Mouse (Mus musculus) thymus, postnatal 14 days (tissue): ENCODE measurements around the gene Lrrc34.
A peak's percentile ranks its signal among the peaks of the same experiment; 100 is the strongest.

Experiments used
- DNase-seq: peaks from one replicate; pipeline ENCODE4 v3.0.0; 2021

Lrrc34 gene

DNA sequence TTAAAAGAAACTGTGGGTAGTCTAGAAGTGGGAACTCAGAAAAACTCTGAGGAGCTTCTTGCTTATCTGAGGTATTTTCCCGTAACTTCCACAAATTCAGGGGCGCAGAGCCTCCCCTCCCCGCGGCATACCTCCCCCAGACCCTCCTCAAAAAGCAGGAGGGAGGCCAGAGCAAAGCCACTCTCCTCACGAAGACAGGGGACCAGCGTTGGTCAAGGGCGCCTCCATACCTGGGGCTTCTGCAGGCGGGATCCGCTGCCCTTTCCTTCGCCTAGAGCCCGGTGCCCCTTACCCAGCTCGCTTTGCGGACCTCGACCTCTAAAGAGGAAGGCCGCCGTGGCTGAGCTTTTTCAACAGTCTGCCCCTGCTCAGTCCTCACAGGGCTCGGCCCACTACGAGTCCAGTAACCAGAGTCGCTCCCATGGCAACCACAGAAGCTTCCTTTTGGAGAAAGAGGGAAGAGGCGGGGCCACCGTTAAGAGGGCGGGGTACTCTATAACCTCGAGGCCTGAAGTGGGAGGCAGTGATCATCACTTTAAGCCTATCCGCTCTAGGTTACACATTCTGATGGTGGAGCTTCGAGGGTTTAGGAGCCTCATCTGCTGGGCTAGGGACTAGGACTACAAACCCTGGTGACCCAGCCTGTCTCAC, at the start of gene Lrrc34:
Lrrc34 (minus strand) TSS at position 430 of the 651 bp plus-strand sequence.
- peak; percentile 5 for DNase-seq

DNA sequence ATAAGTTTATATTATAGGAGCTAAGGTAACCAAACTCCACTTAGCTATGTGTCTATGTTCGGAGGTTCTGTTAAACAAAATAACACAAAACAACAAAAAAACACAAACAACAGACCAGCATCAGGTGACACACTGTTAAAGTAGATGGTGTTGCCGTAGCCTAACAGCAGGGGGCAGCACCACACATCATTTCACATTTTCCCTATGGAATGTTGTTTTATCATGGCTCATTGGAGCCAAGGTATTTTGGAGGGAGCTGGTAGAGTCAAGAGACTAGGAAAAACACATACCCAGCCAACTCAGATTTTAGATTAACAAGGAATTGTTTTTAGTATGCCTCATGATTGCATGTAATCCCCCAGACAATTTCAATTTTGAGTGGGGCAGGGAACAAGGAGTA, 48.7 kb upstream of the Lrrc34 start:
- DNase-seq: peak; percentile 5

DNA sequence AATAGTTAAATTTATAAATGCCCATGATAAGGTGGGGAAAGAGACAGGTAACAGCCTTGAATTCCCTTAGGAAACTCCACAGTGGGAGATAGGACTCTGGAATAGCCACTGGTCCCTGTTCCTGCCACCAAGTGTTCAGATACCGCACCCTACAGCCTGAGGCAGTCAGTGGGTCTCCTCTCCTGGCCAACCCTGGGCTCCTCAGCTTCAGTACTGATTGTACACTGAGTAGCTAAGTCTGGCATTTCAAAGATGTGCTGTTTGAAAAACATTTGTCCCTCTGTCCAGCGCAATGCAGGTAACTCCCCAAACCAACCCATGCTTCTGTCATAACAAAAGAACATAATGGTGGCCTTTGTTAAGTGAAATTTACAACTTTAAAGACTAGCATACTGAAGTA, 48.0 kb upstream of the Lrrc34 start:
- DNase-seq: no peak

DNA sequence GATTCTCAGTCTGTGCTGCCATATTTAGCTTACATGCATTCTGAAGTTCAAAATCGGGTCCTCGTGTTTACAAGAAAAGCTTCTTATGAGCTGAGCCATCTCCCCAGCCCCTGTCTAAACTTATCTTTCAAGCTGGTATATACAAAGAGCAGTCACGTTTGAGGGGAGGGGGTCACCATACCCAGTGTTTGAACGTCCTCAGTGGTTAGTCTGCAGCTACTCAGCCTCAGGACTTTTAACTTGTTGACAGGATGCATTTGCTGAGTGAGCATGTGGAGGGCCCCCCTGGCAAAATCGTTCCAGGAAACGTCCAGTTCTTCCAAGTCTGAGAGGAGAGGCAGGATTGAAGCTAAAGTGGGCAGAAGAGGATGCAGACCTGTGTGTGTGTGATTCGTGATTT, 43.3 kb upstream of the Lrrc34 start:
- DNase-seq: no peak

DNA sequence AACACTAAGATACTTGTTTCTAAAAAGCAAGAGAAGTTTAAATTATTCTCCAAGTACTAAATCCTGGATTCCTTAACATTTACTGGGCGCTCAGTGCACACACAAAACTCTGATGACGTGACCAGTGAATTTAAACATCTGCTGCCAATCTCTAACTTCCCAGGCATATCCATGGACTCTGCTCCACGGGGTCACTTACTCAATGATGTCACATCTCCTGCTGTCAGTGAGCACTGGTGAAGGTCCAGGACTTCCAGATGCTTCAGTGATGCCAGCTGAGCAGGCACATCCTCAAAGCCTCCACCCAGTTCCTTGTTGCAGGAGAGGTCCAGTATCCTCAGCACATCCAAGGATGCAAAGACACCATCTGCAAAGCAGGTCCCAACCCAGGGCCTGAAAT, 39.5 kb upstream of the Lrrc34 start:
- no peak for DNase-seq

DNA sequence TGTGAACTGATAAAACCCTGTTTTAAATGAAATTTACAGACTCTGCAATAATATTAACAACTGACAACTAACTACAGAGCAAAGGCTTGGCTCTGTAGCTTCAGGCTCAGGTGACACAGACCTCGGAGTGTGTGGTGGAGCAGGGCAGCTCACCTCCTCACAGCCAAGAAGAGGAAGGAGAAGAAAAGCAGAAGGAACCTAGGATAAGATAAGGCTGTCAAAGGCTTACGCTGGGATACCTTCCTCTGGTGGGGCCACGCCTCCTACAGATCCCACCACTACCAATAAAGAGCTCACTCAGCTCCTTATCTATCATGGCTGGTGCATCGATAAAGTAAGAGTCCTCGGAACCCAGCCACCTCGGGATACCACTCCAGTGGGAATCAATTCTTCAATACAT, 35.5 kb upstream of the Lrrc34 start:
- DNase-seq: no peak

DNA sequence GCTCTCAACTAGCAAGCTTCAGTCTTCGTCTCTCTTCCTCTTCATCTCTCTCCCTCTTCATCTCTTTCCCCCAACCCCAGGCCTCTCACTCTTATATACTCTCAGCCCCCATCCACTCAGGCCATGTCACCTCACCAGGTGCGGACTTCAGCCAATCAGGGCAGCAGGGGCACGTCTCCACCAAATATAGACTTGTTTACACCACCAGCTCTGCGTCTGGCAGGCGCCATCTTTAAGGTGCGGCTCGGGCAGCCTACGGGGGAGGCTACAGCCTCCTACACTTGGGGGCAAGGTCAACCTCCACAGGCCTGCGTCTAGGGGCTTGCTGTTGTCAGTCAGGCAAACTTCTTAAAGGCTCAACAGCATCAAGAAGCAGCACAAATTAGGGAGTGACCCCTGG, 10.8 kb upstream of the Lrrc34 start:
- DNase-seq: no peak

DNA sequence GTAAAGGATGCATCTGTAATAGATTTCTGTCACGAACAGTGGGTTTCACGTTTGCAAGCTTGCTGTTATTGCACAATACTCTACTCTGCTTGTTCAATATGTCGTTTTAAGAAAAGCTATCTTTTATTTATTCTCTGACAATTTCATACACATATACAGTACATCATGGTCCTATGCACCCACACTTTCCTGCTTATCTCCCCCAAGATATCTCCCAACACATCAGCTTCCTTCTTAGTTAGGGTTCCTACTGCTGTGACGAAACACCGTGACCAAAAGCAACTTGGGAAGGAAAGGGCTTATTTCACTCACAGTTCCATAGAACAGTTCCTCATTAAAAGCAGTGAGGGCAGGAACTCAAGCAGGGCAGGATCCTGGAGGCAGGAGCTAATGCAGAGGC, 8.3 kb upstream of the Lrrc34 start:
- DNase-seq: no peak

DNA sequence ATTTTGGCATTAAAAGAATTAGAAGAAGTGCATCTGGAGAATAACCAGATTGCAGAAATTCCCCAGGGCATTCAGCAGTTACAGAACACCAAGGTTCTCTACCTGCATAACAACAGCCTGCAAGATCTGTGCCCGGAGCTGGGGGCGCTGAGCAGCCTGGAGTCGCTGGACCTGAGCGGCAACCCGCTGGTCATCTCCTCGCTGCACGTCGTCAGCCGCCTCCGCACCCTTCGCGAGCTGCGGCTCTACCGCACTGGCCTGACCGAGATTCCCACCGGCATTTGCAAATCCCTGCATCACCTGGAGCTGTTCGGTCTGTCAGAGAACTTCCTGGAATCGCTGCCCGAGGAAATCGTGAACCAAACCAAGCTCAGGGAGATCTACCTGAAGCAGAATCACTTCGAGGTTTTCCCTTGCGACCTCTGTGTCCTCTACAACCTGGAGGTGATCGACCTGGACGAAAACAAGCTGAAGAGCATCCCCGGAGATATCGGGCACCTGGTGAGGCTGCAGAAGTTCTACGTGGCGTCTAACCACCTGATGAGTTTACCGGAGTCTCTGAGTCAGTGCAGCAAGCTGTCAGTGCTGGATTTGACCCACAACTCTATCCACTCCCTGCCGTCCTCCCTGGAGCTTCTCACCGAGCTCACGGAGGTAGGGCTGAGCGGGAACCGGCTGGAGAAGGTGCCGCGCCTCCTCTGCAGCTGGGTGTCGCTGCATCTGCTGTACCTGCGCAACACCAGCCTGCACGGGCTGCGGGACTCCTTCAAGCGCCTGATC, 2.6 kb upstream of the Lrrc34 start:
- DNase-seq: peak; percentile 9

DNA sequence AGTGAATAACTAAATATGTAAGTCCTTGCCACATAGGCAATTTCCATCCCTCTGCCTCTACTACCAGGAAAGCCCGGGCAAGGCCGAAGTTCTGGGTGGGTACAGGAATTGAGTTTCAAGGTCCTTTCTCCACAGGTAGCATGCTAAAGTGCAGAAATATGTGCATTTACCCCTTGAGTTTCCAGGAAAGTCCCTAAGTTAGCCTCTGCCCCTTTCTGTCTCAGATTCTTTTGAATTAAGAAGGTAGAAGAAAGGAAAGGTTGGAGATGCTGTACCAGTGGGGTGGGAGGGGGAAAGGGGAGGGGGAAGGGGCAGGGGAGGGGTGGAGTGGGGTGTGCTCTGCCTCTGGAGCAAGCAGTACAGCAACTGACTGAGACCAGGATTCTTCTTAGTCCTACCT, 797 bp upstream of the Lrrc34 start:
- no peak for DNase-seq

DNA sequence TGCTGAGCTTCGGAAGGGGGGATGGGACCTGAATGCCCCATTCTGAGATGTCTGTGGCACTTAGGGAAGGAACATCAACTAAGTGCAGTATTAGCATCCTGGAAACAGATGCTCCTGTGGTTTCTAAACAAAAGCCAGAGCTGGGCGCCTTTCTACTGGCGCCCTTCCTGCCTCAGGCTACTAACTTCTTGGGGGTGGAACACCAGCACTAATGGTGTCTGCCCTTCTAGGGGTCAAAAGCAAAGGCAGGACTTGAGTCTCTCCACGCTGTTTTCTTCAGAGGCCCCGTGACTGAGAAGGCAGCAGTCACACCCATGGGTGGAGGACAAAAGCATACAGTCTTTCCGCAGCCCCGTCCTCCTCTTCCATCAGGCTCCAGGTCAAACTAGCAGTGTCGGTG, 908 bp downstream of the Lrrc34 start:
- DNase-seq: no peak

DNA sequence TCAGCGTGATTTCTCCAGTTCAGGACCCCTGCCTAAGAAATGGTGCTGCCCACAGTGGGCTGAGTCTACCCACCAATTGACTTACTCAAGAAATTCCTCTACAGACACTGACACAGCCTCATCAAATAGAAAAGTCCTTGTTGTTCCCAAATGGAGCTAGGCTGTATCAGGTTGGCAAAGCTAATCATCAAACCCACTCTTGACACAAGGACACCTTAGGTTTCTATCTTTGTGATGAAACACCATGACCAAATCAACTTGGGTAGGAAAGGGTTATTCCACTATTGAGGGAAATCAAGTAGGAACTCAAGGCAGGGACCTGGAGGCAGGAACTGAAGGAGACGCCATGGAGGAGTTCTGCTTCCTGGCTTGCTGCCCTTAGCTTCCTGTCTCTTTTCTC, 3.5 kb downstream of the Lrrc34 start, which contains the start of gene Lrriq4:
Lrriq4 (plus strand) TSS at position 301 of the 400 bp plus-strand sequence.
- DNase-seq: no peak

DNA sequence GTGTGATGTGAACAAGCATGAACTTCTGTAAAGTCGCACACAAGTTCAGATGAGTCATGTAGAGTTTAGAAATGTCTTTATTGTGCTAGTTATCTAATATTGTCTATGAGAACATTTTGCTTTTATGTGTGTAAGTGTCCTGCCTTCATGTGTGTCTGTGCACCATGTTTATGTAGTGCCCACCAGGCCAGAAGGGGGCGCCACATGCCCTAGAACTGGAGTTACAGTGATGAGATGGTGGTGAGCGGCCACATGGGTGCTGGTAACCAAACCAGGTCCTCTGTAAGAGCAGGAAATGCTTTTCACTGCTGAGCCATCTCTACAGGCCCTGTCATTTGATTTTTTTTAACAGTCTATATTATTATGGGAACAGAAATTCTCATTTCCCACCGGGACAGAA, 12.0 kb downstream of the Lrrc34 start:
- peak; percentile 10 for DNase-seq

DNA sequence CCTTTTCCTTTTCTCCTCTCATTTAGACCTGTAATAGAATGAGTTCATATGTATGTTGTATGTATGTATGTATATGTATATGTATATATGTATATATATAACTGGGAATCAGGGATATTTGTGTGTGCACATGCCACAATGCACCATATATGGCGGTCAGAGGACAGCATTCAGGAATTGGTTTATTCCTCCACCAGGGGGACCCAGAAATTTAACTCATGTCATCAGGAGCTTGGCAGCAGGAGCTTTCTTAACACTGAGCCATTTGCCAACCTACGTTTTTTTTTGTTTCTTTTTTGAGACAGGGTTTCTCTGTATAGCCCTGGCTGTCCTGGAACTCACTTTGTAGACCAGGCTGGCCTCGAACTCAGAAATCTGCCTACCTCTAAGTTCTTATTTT, 14.0 kb downstream of the Lrrc34 start:
- no peak for DNase-seq

DNA sequence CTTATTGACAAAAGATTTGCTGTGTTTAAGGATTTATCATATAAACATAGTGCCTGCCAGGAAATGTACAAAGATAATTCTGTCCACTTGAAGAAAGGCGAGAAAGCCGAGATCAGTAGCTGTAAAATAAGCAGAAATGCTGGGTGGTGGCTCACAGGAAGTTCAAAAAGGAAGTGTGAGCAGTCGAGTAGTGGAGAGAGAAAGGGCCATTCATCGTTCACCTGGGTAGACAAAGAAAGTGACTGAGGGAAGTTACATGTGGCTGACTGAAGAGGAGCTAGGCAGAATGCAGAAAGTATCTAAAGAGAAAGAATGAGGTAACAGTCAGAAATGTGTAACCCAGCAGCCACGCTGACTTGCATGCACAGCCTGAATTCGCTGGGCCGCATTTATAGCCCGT, 27.5 kb downstream of the Lrrc34 start:
- no peak for DNase-seq

DNA sequence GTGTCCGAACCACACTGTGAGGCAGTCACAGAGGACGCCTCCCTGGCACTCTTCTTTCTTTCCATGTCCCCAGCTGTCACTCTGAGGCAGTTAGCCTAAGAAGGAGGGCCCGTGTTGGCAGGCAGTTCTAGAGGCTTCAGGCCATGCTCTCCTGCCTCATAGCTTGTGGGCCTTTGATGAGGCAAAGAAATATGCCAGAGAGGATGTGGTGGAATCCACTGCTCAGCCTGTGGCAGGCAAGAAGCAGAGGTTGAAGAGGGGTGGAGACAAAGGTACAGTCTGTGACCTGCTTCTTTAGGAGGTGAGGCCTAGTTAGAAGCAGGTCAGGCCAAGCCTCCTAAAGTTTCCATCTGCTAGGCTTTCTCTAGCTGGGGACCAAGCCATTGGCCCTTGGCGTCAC, 36.7 kb downstream of the Lrrc34 start:
- peak; percentile 45 for DNase-seq

DNA sequence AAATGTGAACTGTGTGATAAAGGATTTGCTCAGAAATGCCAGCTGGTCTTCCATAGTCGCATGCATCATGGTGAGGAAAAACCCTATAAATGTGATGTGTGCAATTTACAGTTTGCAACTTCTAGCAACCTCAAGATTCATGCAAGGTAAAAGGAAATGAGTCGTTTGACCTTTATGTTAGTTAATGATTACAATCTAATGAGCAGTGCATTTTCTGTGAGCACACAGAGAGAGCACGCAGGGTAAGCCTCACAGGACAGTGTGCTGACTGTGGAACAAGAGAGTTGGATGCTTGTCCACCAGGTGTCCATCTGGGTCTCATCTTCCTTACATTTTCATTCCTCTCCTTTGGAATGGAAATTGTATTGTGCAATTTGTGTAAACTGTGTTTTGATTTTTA, 38.7 kb downstream of the Lrrc34 start:
- DNase-seq: no peak

DNA sequence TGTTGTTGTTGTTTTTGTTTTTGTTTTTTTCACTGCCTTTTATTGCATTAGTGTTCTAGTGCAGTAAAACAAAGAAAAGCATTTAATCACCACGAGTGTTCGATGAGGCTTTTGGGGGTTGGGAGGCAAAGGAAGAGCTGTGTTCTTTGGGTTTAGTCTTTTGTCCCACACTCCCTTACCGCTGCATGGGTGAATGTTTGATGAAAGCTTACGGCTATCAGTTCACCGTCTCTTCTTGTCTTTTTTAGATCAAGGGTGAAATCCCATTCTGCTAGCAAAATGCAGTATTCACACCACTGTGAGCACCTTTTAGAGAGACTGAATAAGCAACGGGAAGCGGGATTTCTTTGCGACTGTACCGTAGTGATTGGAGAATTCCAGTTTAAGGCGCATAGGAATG, 44.4 kb downstream of the Lrrc34 start:
- no peak for DNase-seq

DNA sequence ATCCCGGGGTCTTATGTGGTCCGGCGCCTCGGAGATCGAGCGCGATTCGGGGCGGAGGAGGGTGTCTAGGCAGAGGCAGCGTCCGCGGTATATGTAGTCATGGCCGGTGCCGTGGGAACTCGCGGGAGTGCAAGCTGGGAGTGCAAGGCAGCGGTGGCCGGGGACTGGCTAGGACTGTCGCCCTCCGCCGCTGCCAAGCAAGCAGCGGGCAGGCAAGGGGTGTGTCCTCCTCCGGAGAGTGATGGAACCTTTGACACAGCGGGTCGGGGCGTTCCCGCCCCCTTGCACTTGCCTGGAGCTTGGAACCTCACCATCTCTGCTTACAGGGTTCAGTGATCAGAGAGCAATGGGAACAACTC, 45.0 kb downstream of the Lrrc34 start:
- DNase-seq: peak; percentile 78

DNA sequence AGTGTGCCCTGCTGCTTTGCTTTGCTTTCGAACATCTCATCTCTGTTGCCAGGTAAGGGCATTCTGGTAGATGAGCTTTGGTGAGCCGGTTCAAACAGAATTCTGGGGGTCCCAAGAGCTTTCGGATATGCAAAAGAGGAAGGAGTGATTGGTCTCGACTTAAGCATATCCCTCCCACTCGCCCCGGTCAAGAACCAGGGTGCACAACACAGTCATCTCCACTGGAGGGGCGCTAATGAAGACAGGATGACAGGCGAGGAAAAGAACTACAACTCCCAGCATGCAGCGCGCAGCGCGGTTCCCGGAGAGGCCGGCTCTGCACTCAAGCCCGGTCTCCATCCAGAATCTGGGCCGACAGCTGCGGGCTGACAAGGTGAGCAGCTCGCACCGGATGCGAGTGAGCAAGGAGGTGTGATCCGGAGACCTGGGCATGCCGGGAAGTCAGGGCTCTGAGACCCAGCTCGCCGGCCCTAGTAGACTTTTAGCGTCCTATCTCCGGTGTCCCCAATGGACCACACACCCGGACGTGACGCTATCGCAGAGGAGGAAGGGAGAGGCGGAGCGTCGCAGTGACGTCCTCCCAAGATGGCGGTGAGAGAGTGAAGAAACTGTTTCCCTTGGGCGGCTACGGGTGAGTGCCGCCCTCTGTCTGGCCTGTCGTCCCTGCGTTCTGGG, 45.5 kb downstream of the Lrrc34 start, which contains the start of gene Mynn:
Mynn (plus strand) TSS at position 1 of the 675 bp plus-strand sequence.
- peak; percentile 97 for DNase-seq

DNA sequence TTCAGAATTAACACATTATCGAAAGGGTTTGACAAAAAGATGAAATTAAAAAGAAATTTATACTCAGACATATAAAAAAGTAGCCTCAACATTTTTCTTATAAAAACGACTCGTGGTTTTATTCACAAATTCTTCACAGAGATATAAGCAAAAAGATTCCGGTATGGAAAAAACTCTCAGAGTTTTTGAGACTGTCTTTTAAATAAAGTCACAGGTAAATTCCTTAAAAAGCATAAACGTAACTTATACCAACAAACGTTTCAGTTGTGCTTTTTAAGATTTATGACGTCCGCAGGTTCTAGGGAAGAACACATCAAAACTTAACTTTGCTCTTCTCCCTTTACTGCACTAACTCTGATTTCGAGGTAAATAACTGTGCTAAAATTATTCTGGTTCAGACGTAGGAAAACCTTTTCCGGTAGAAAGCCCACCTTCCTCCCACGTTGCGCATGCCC, 46.0 kb downstream of the Lrrc34 start:
- no peak for DNase-seq

DNA sequence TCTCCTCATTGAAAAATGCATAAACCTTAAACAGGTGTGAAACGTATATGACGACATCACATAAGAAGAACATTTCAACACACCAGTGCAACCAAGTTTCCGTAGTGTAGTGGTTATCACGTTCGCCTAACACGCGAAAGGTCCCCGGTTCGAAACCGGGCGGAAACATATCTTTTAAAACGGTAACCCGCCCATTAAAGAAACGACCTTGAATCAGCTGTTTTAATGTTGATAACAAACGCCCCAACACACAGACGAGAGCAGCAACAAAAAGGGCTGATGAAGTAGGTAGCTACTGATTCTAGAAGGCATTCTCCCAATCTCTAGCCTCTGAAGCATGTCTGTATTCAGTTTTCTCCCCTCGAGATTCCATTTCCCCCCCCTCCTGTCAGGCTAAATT, 46.5 kb downstream of the Lrrc34 start:
- DNase-seq: peak; percentile 91

DNA sequence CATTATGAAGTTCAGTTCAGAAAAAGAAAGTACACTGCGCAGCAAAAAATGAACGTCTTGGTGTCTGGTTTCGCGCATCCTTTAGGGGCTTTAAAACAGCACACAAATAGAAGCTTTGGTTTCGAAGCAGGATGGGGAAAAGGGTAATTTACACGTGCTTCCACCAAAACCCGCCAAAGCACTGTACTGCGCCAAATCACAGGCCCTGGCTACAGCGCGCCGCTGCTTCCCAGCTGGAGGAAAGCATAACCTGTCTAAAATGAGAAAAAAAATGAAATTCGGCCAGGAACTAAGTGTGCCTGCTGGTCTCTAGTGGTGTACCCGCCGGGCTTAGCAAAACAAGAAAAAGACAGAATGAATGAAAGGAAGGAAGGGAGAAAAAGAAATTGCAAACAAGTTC, 47.0 kb downstream of the Lrrc34 start:
- peak; percentile 42 for DNase-seq
